Mouse (Mus musculus) midbrain, embryonic 13.5 days (tissue): ENCODE results near the gene Gpr108. TPM values are rescaled to one million over a fixed set of nuclear protein-coding genes. Genes with fewer than 3 reads are reported as not detected.

Experiments
- ATAC-seq: fragments of 200-750 bp; cut with Nextera tagmentation; 2 replicates; pipeline ENCODE4 v1.8.0; 2017; ENCODE audit warnings: mild to moderate bottlenecking, moderate TSS enrichment, moderate library complexity
- H3K27ac ChIP-seq: fragments of 300-500 bp; sonication (generic); 2 replicates; pipeline ENCODE4 v1.5.1; 2015; ENCODE audit warnings: inconsistent platforms, mild to moderate bottlenecking, moderate library complexity
- H3K27me3 ChIP-seq: fragments of 300-500 bp; sonication (generic); 2 replicates; pipeline ENCODE4 v1.6.1; 2015; ENCODE audit warnings: mild to moderate bottlenecking, inconsistent platforms
- H3K36me3 ChIP-seq: fragments of 300-500 bp; sonication (generic); 2 replicates; pipeline ENCODE4 v1.6.1; 2015; ENCODE audit warnings: mild to moderate bottlenecking, inconsistent platforms
- H3K4me1 ChIP-seq: fragments of 300-500 bp; sonication (generic); replicated peaks from 2 replicates; pipeline ENCODE4 v1.6.1; 2015; ENCODE audit warnings: inconsistent platforms
- H3K4me2 ChIP-seq: fragments of 300-500 bp; sonication (generic); replicated peaks from 2 replicates; pipeline ENCODE4 v1.6.1; 2015; ENCODE audit warnings: moderate library complexity, mild to moderate bottlenecking, inconsistent platforms
- H3K4me3 ChIP-seq: fragments of 300-500 bp; sonication (generic); replicated peaks from 2 replicates; pipeline ENCODE4 v1.5.1; 2015; ENCODE audit warnings: mild to moderate bottlenecking, inconsistent platforms
- H3K9ac ChIP-seq: fragments of 300-500 bp; sonication (generic); replicated peaks from 2 replicates; pipeline ENCODE4 v1.6.1; 2015; ENCODE audit warnings: mild to moderate bottlenecking, inconsistent platforms
- H3K9me3 ChIP-seq: fragments of 300-500 bp; sonication (generic); 2 replicates; pipeline ENCODE4 v1.6.1; 2016; ENCODE audit warnings: mild to moderate bottlenecking, inconsistent platforms
- WGBS: fragments of 180-500 bp; shearing (Covaris S2); methylation state at CpG from one replicate; pipeline ENCODE4 v1.1.7; 2015; 5-methylcytosine and 5-hydroxymethylcytosine counted together
- microRNA-seq: library from miRNA; unstranded; fragments of <30 nt; microRNA quantifications from one replicate; pipeline ENCODE4, GENCODE M21; 2016
- polyA plus RNA-seq: library from polyadenylated mRNA; unstranded; fragments of >200 nt; fragmentation: Nextera tagmentation; extraction: Ambion mirVana; gene quantifications from 2 replicates; pipeline ENCODE4 v1.2.1, GENCODE M21; 2015

Gene Gpr108
- polyA plus RNA-seq, 1 experiment from 2014 or later: 20.6 TPM

DNA sequence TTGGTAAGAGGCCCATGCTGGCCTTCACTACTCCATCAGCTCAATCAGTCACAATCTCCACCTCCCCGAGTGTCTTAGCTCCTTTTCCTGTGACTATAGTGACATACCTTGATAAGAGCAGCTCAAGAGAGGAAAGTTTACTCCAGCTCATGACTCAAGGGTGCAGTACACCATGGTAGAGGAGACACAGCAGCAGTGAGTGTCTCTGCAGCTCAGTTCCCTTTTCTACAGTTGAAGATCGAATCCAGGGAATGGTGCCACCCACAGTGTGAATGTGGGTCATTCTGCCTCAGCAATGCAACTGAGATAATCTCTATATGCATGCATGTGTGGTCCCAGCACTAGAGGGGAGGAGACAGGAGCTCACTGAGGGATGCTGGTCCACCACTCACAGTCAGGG, 62.6 kb downstream of the Gpr108 start:
- Histone ChIP-seq H3K4me2 (no peak overlapping the region), H3K4me3 (no peak overlapping the region), H3K9me3 (no peaks in the 10 kb centered on the region), H3K27me3 (no peaks in the 10 kb centered on the region), H3K27ac (no peak overlapping the region), H3K9ac (no peak overlapping the region), H3K4me1 (no peaks in the 10 kb centered on the region), H3K36me3 (no peaks in the 10 kb centered on the region)
- no peak for ATAC-seq
- WGBS: 75% methylated on average over 2 of the region's 2 CpGs

Small RNAs within 50 kb of the gene (microRNA-seq; reads per million reads assigned to microRNA genes)
- gene Mir6978: not detected

Other genes starting within 250 kb of the Gpr108 start
- gene Pspn, start 248.4 kb downstream of the Gpr108 start, polyA plus RNA-seq: 0.64 TPM in 1 of 2 replicates, not detected in the other
- 68.0 and 74.8 TPM in 2 replicates for gene Gtf2f1, start 237.2 kb downstream of the Gpr108 start, polyA plus RNA-seq
- gene Gm17949, start 237.0 kb downstream of the Gpr108 start, polyA plus RNA-seq: 0.28 and 0.75 TPM in 2 replicates
- gene Khsrp, start 216.9 kb downstream of the Gpr108 start, polyA plus RNA-seq: 33.1 and 39.1 TPM in 2 replicates
- gene Slc25a41, start 206.8 kb downstream of the Gpr108 start, polyA plus RNA-seq: not detected in 2 replicates
- gene Crb3, start 189.3 kb downstream of the Gpr108 start, polyA plus RNA-seq: 0.73 and 1.2 TPM in 2 replicates
- gene Slc25a23, start 188.6 kb downstream of the Gpr108 start, polyA plus RNA-seq: 24.3 and 26.9 TPM in 2 replicates
- gene Dennd1c, start 169.9 kb downstream of the Gpr108 start, polyA plus RNA-seq: 3.1 and 4.5 TPM in 2 replicates
- gene Tubb4a, start 160.7 kb downstream of the Gpr108 start, polyA plus RNA-seq: 307 and 321 TPM in 2 replicates
- gene Tnfsf9, start 143.1 kb downstream of the Gpr108 start, polyA plus RNA-seq: 5.7 and 6.6 TPM in 2 replicates
- gene Cd70, start 98.7 kb downstream of the Gpr108 start, polyA plus RNA-seq: 0.44 and 0.82 TPM in 2 replicates
- not detected in 2 replicates for gene Tnfsf14, start 54.3 kb downstream of the Gpr108 start, polyA plus RNA-seq
- 0.34 and 1.1 TPM in 2 replicates for gene C3, start 20.3 kb downstream of the Gpr108 start, polyA plus RNA-seq
- 12.3 and 13.7 TPM in 2 replicates for gene Trip10, start 1.0 kb upstream of the Gpr108 start, polyA plus RNA-seq
- 1.2 and 1.3 TPM in 2 replicates for gene Vav1, start 30.7 kb upstream of the Gpr108 start, polyA plus RNA-seq
- gene Adgre1, start 110.2 kb upstream of the Gpr108 start, polyA plus RNA-seq: 3.6 and 3.7 TPM in 2 replicates